Mouse (Mus musculus) frontal cortex, adult 2 months (tissue): ENCODE measurements around the gene Rapgef2. TPM values are rescaled to one million over a fixed set of nuclear protein-coding genes. Genes with fewer than 3 reads are reported as not detected.

Experiments used
- DNase-seq, 2 experiments: peaks; one replicate each; pipeline ENCODE4 v3.0.0; 2022; ENCODE audit warnings: low spot score in 1 of 2; ENCODE audit errors: extremely low spot score in 1 of 2
- polyA plus RNA-seq: library from polyadenylated mRNA; depleted of rRNA; stranded (reverse); fragments of >200 nt; gene quantifications from 2 replicates; pipeline ENCODE4 v1.2.3, GENCODE M21; 2012

The Rapgef2 gene
- polyA plus RNA-seq, 1 experiment = 60.3 TPM

- DNase-seq = peak in 1 of 2 experiments; percentile 31
Measured at GRCm38 (mm10) chr3:79285097-79285675, 1.1 kb downstream of the Rapgef2 start.

- DNase-seq = no peak
Measured at GRCm38 (mm10) chr3:79283976-79284375, 2.3 kb downstream of the Rapgef2 start.

- no peak for DNase-seq
Measured at GRCm38 (mm10) chr3:79283031-79283430, 3.3 kb downstream of the Rapgef2 start.

GRCm38 (mm10) chr3:79275856-79276645 lies 10.3 kb downstream of the Rapgef2 start:
- DNase-seq = no peak

GRCm38 (mm10) chr3:79273350-79273749 lies 13.0 kb downstream of the Rapgef2 start:
- DNase-seq = no peak

GRCm38 (mm10) chr3:79272939-79273338 lies 13.4 kb downstream of the Rapgef2 start:
- DNase-seq = no peak

- no peak for DNase-seq
Measured at GRCm38 (mm10) chr3:79270980-79271555, 15.2 kb downstream of the Rapgef2 start.

GRCm38 (mm10) chr3:79269872-79270271 lies 16.4 kb downstream of the Rapgef2 start:
- DNase-seq = no peak

- no peak for DNase-seq
Measured at GRCm38 (mm10) chr3:79266976-79267375, 19.3 kb downstream of the Rapgef2 start.

- DNase-seq = no peak
Measured at GRCm38 (mm10) chr3:79261816-79262316, 24.5 kb downstream of the Rapgef2 start.

GRCm38 (mm10) chr3:79254023-79254422 lies 32.3 kb downstream of the Rapgef2 start:
- DNase-seq = no peak

GRCm38 (mm10) chr3:79253416-79253815 lies 32.9 kb downstream of the Rapgef2 start:
- DNase-seq = no peak

- no peak for DNase-seq
Measured at GRCm38 (mm10) chr3:79252921-79253394, 33.4 kb downstream of the Rapgef2 start.

GRCm38 (mm10) chr3:79249955-79250354 lies 36.4 kb downstream of the Rapgef2 start:
- peak; percentile 78 to 92 for DNase-seq

- no peak for DNase-seq
Measured at GRCm38 (mm10) chr3:79248659-79249235, 37.6 kb downstream of the Rapgef2 start.

GRCm38 (mm10) chr3:79248208-79248607 lies 38.1 kb downstream of the Rapgef2 start:
- no peak for DNase-seq

- DNase-seq = no peak
Measured at GRCm38 (mm10) chr3:79244347-79244746, 42.0 kb downstream of the Rapgef2 start.

- DNase-seq = no peak
Measured at GRCm38 (mm10) chr3:79242922-79243705, 43.2 kb downstream of the Rapgef2 start.

- no peak for DNase-seq
Measured at GRCm38 (mm10) chr3:79242298-79242697, 44.0 kb downstream of the Rapgef2 start.

GRCm38 (mm10) chr3:79239066-79239462 lies 47.3 kb downstream of the Rapgef2 start:
- peak in 1 of 2 experiments; percentile 45 for DNase-seq
